Mouse (Mus musculus) cerebellum, adult 2 months (tissue): ENCODE measurements around the gene Zfp296. TPM values are rescaled to one million over a fixed set of nuclear protein-coding genes. Genes with fewer than 3 reads are reported as not detected.

Experiments used
- DNase-seq, 2 experiments: peaks; one replicate each; pipeline ENCODE4 v3.0.0; 2021
- H3K27ac ChIP-seq: fragments of 200-500 bp; 2 replicates; pipeline ENCODE4 v1.5.1; 2012; ENCODE audit warnings: low read length, control low read depth, inconsistent platforms; ENCODE audit not compliant: insufficient read depth
- H3K27me3 ChIP-seq: fragments of 200-500 bp; 2 replicates; pipeline ENCODE4 v1.6.1; 2012; ENCODE audit warnings: inconsistent platforms, mild to moderate bottlenecking, low read length, moderate library complexity; ENCODE audit not compliant: control insufficient read depth, insufficient read depth
- H3K4me1 ChIP-seq: fragments of 200-500 bp; 2 replicates; pipeline ENCODE4 v1.6.1; 2011; ENCODE audit warnings: low read length; ENCODE audit not compliant: control insufficient read depth, insufficient read depth
- H3K4me3 ChIP-seq: fragments of 200-500 bp; replicated peaks from 2 replicates; pipeline ENCODE3; 2011; ENCODE audit warnings: mild to moderate bottlenecking, low read depth, low read length, control low read depth; ENCODE audit not compliant: insufficient read depth
- CTCF ChIP-seq: fragments of 200-500 bp; IDR thresholded peaks from 2 replicates; pipeline ENCODE4 v1.5.1; 2011; ENCODE audit warnings: low read depth, mild to moderate bottlenecking, control low read depth, low read length, moderate library complexity, borderline replicate concordance; ENCODE audit not compliant: insufficient read depth
- POLR2A ChIP-seq: fragments of 200-500 bp; IDR thresholded peaks from 2 replicates; pipeline ENCODE4 v1.6.1; 2011; ENCODE audit warnings: low read length, control low read depth, borderline replicate concordance; ENCODE audit not compliant: insufficient read depth
- WGBS: fragments of 180-500 bp; shearing (Covaris S2); methylation state at CpG from one replicate; pipeline ENCODE4 v1.1.7; 2018; 5-methylcytosine and 5-hydroxymethylcytosine counted together
- polyA plus RNA-seq: library from polyadenylated mRNA; depleted of rRNA; stranded (reverse); fragments of >200 nt; gene quantifications from 2 replicates; pipeline ENCODE4 v1.2.3, GENCODE M21; 2012; rRNA removed

Zfp296 gene
- polyA plus RNA-seq, 1 experiment: 3.4 TPM

DNA sequence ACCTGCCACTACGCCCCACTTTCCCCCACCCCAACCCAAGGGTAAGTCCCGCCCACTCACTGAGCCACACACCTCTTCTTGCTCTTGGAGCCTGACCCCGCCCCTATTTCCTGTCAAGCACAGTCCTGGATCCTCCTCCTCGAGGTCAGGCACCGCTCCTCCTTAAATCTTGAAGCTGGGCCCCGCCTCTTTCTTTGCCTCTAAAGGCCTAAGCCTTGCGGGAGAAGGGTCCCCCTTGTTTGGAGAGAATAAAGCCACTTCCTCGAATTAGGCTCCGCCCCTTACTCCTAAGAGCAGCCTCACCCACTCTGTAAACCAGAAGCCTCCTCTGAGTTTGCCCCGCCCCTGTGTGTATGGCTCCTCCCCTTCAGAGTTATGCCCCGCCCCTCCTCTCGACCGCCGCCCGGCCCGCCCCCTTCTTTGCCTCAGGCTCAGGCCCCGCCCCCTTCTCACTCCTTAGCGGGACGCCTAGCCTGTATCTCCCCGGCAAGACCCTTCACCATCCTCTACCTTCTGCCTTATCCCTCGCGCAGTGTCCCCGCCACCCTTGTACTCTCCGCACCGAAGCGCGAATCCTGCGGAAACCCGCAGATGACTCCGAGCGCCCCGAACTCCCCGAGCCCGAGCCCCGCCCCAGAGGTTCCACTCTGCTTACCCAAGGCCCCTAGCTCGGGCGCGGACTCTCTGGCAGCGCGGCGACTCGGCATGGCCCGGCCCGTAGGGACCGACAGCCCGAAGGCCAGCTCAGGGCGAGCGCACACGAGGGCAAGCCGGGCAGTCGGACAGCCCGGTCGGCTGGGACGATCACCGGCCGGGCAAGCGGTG is 51.7 kb downstream of the Zfp296 start:
- TF ChIP-seq POLR2A (no peak), CTCF (no peak)
- WGBS: 2% methylated on average over 57 of the region's 57 CpGs
- peak; percentile 77 to 82 for DNase-seq
- Histone ChIP-seq H3K27me3 (no peaks in the 10 kb centered on the region), H3K4me1 (peaks cover 5% of the 10 kb centered on the region; the same call in 1 of the 2 replicates), H3K4me3 (peak overlapping the region; percentile 62), H3K27ac (no peak overlapping the region)

DNA sequence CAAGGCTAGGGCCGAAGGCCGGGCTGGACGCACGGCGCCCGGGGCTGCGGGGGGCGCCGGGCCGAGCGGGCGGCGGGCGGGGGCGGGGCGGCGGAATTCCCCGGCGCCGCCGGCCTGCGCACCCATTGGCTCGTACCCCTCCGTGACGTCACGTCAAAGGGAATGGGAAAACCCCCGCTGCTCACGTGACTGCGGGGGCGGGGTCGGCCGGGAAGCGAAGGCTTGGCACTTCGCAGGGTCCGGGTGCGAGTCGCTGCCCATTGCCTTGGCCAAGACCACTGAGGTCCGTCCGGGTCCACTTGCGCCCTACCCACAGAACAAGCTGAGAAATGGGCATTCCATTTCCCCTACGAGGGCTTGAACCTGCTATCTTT is 52.3 kb downstream of the Zfp296 start, which contains the start of gene Relb:
Gene Relb, minus strand, starts transcription at position 78 of the 374 bp plus-strand sequence.
- Histone ChIP-seq H3K27ac (no peak within 1 kb of the TSS), H3K4me3 (peak within 1 kb of the TSS; percentile 62), H3K4me1 (peaks cover 5% of the 10 kb centered on the region; the same call in 1 of the 2 replicates), H3K27me3 (no peaks in the 10 kb centered on the region)
- peak; percentile 87 for DNase-seq
- WGBS: 1% methylated on average over 40 of the region's 41 CpGs
- TF ChIP-seq POLR2A: no peak
- no peak for TF ChIP-seq CTCF

Other genes starting within 250 kb of the Zfp296 start
- 52.2 and 53.9 TPM in 2 replicates for gene Ercc1, start 232.5 kb upstream of the Zfp296 start, polyA plus RNA-seq
- gene Cd3eap, start 217.8 kb upstream of the Zfp296 start, polyA plus RNA-seq: 12.6 and 12.7 TPM in 2 replicates
- 4.1 and 4.8 TPM in 2 replicates for gene Ppp1r13l, start 217.5 kb upstream of the Zfp296 start, polyA plus RNA-seq
- gene Ercc2, start 195.3 kb upstream of the Zfp296 start, polyA plus RNA-seq: 45.0 and 46.3 TPM in 2 replicates
- gene Klc3, start 173.2 kb upstream of the Zfp296 start, polyA plus RNA-seq: 1.7 and 2.1 TPM in 2 replicates
- gene Ckm, start 172.5 kb upstream of the Zfp296 start, polyA plus RNA-seq: 0.08 and 0.11 TPM in 2 replicates
- gene Mark4, start 118.5 kb upstream of the Zfp296 start, polyA plus RNA-seq: 50.3 and 52.8 TPM in 2 replicates
- gene Exoc3l2, start 114.0 kb upstream of the Zfp296 start, polyA plus RNA-seq: 0.21 and 0.57 TPM in 2 replicates
- gene Bloc1s3, start 68.9 kb upstream of the Zfp296 start, polyA plus RNA-seq: 8.6 and 9.2 TPM in 2 replicates
- 23.0 and 26.2 TPM in 2 replicates for gene Trappc6a, start 68.9 kb upstream of the Zfp296 start, polyA plus RNA-seq
- 1.3 and 1.8 TPM in 2 replicates for gene Nkpd1, start 59.4 kb upstream of the Zfp296 start, polyA plus RNA-seq
- gene Ppp1r37, start 14.2 kb upstream of the Zfp296 start, polyA plus RNA-seq: 134 and 136 TPM in 2 replicates
- gene Gemin7, start 308 bp downstream of the Zfp296 start, polyA plus RNA-seq: 86.1 and 87.2 TPM in 2 replicates
- gene Clasrp, start 27.2 kb downstream of the Zfp296 start, polyA plus RNA-seq: 151 and 152 TPM in 2 replicates
- 4.7 and 5.8 TPM in 2 replicates for gene Relb, start 52.2 kb downstream of the Zfp296 start, polyA plus RNA-seq
- gene Clptm1, start 87.7 kb downstream of the Zfp296 start, polyA plus RNA-seq: 158 and 159 TPM in 2 replicates
- gene Apoc2, start 100.7 kb downstream of the Zfp296 start, polyA plus RNA-seq: not detected in 2 replicates
- gene Gm44805, start 104.1 kb downstream of the Zfp296 start, polyA plus RNA-seq: not detected in 2 replicates
- not detected in 2 replicates for gene Apoc4, start 104.2 kb downstream of the Zfp296 start, polyA plus RNA-seq
- gene Apoc1, start 115.4 kb downstream of the Zfp296 start, polyA plus RNA-seq: 5.1 and 6.6 TPM in 2 replicates
- gene Apoe, start 121.9 kb downstream of the Zfp296 start, polyA plus RNA-seq: 2,800 and 2,936 TPM in 2 replicates
- gene Tomm40, start 138.2 kb downstream of the Zfp296 start, polyA plus RNA-seq: 125 TPM in 2 replicates
- 8.9 and 9.3 TPM in 2 replicates for gene Nectin2, start 173.2 kb downstream of the Zfp296 start, polyA plus RNA-seq
- gene Bcam, start 193.7 kb downstream of the Zfp296 start, polyA plus RNA-seq: 24.7 and 25.3 TPM in 2 replicates
- not detected in 2 replicates for gene Cblc, start 219.5 kb downstream of the Zfp296 start, polyA plus RNA-seq
- gene Bcl3, start 245.5 kb downstream of the Zfp296 start, polyA plus RNA-seq: 0.80 and 0.84 TPM in 2 replicates